Mouse (Mus musculus) thymus, adult 2 months (tissue): ENCODE results near the gene Elmod1.

Source experiments
- CTCF ChIP-seq: fragments of 200-500 bp; IDR thresholded peaks from 2 replicates; pipeline ENCODE4 v1.5.1; 2012; ENCODE audit warnings: mild to moderate bottlenecking, control low read depth, low read length, moderate library complexity, borderline replicate concordance; ENCODE audit not compliant: control insufficient read depth, poor library complexity, insufficient read depth; ENCODE audit errors: extremely low read depth
- POLR2A ChIP-seq: fragments of 200-500 bp; IDR thresholded peaks from 2 replicates; pipeline ENCODE4 v1.6.1; 2012; ENCODE audit warnings: mild to moderate bottlenecking, low read length, control low read depth, moderate library complexity; ENCODE audit not compliant: control insufficient read depth, poor library complexity, insufficient read depth; ENCODE audit errors: extremely low read depth

GRCm38 (mm10) chr9:53947463-53947862, 27.6 kb downstream of the Elmod1 start:
- no peak for TF ChIP-seq CTCF
- TF ChIP-seq POLR2A: no peak
